Mouse (Mus musculus): ENCODE results near the gene Vars. TPM values are rescaled to one million over a fixed set of nuclear protein-coding genes. Genes with fewer than 3 reads are reported as not detected.
"Not testable (repeated sequence)": the region's sequence is repeated elsewhere in the genome, so short reads cannot be mapped to it uniquely, and the experiment has no call there.

Gene Vars
- polyA plus RNA-seq, 1 experiment from 2014 or later, result 132 TPM

DNA sequence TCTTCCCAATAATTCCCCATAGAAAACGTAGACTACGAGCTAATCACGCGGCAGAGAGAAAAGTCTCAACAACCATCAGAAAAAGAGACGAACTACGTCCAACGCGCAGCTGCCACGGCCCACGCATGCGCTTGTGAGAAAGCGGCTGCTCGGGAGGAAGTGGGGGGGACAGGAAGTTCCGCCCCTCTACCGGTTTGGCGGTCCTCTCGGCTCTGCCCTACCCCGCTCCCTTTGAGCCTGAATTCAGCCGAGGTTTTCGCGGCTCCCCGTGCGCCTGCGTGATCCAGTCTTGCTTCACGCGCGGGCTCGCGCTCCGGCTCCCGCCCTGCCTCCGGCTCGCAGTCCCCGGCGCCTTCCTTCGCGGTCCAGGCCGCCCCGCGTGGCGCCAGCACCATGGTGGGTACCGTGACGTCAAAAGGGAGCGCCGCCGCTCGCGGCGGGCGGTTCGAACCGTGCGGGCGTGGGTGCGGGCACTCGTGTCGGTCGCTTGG lies 19.1 kb upstream of the Vars start, which contains the start of gene Lsm2:
Gene Lsm2, plus strand, starts transcription at position 173 of the 491 bp plus-strand sequence.
- Histone ChIP-seq H3K27ac (ENCODE audit: low read length) (peak within 1 kb of the TSS; percentile 99), H3K9ac (replicated peaks; ENCODE audit: low read length) (peak within 1 kb of the TSS; percentile 96), H3K4me3 (ENCODE audit: low read length) (peak within 1 kb of the TSS; percentile 92), H3K36me3 (ENCODE audit: insufficient read depth, low read length) (peaks cover 17% of the 10 kb centered on the region), H3K9me3 (ENCODE audit: low read length) (no peaks in the 10 kb centered on the region), H3K4me2 (replicated peaks; ENCODE audit: low read depth, low read length) (peak within 1 kb of the TSS; percentile 82), H3K4me1 (ENCODE audit: insufficient read depth, low read length) (peaks cover 27% of the 10 kb centered on the region), H3K27me3 (ENCODE audit: insufficient read depth, low read length) (no peaks in the 10 kb centered on the region)
- ATAC-seq (ENCODE audit: low FRiP score, low TSS enrichment), result peak; percentile 94
- 0% methylated on average over 58 of the region's 58 CpGs for WGBS

- H3K4me2 ChIP-seq (replicated peaks; ENCODE audit: low read depth, low read length), result peak overlapping the region; percentile 82
- peak overlapping the region; percentile 96 for H3K9ac ChIP-seq (replicated peaks; ENCODE audit: low read length)
- peaks cover 17% of the 10 kb centered on the region for H3K36me3 ChIP-seq (ENCODE audit: insufficient read depth, low read length)
- no peak; the same call in 1 of the 2 replicates for ATAC-seq (ENCODE audit: low FRiP score, low TSS enrichment)
- no peaks in the 10 kb centered on the region for H3K9me3 ChIP-seq (ENCODE audit: low read length)
- H3K27me3 ChIP-seq (ENCODE audit: insufficient read depth, low read length), result no peaks in the 10 kb centered on the region
- H3K4me3 ChIP-seq (ENCODE audit: low read length), result peak overlapping the region; percentile 92
- WGBS, result 0% methylated on average over 15 of the region's 15 CpGs
- H3K4me1 ChIP-seq (ENCODE audit: insufficient read depth, low read length), result peaks cover 27% of the 10 kb centered on the region
- H3K27ac ChIP-seq (ENCODE audit: low read length), result peak overlapping the region; percentile 99
These were observed 18.5 kb upstream of the Vars start for GRCm38 (mm10) chr17:34982328-34982727.

DNA sequence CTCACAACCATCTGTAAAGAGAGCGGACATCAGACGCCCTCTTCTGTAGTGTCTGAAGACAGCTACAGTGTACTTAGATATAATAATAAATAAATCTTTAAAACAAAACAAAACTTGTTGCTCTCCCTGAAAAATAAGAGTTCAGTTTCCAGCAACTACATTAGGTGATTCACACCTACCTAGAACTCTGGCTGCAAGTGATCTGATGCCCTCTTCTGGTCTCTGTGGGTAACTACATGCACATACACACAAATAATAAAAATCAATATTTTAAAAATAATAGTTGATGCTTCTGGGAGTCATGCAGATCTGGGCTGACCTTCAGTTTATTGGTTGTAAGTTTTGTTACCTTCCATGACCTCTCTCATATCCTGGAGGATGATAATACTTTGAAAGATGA lies 16.6 kb upstream of the Vars start:
- no peaks in the 10 kb centered on the region for H3K9me3 ChIP-seq (ENCODE audit: low read length)
- no peak overlapping the region for H3K9ac ChIP-seq (replicated peaks; ENCODE audit: low read length)
- H3K4me2 ChIP-seq (replicated peaks; ENCODE audit: low read depth, low read length), result no peak overlapping the region
- H3K27me3 ChIP-seq (ENCODE audit: insufficient read depth, low read length), result no peaks in the 10 kb centered on the region
- peaks cover 27% of the 10 kb centered on the region for H3K4me1 ChIP-seq (ENCODE audit: insufficient read depth, low read length)
- H3K27ac ChIP-seq (ENCODE audit: low read length), result no peak overlapping the region
- ATAC-seq (ENCODE audit: low FRiP score, low TSS enrichment), result no peak
- peaks cover 22% of the 10 kb centered on the region for H3K36me3 ChIP-seq (ENCODE audit: insufficient read depth, low read length)
- 67% methylated on average over 2 of the region's 2 CpGs for WGBS
- H3K4me3 ChIP-seq (ENCODE audit: low read length), result no peak overlapping the region

DNA sequence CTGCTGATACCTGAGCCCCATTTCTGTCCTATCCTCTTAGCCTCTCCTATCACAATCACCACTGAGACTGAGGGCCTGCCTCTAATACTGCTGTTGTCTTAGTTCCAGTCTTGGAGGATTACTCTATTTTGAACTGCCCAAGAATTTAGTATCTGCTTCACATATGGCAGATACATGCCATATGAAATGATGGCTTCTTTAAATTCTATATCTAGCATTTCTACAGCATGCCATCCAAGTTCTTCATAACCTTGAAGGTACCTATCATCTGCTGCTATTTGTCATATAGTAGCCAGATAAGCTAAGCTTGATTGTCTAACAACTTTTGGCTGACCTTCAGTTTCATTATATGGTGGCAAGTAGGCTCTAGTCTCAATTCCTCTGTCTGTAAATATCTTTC lies 6.0 kb upstream of the Vars start:
- H3K4me1 ChIP-seq (ENCODE audit: insufficient read depth, low read length), result peaks cover 12% of the 10 kb centered on the region
- peaks cover 39% of the 10 kb centered on the region for H3K36me3 ChIP-seq (ENCODE audit: insufficient read depth, low read length)
- H3K4me2 ChIP-seq (replicated peaks; ENCODE audit: low read depth, low read length), result no peak overlapping the region
- peaks cover 3% of the 10 kb centered on the region; the same call in 1 of the 2 replicates for H3K9me3 ChIP-seq (ENCODE audit: low read length)
- H3K27me3 ChIP-seq (ENCODE audit: insufficient read depth, low read length), result no peaks in the 10 kb centered on the region
- no peak overlapping the region for H3K4me3 ChIP-seq (ENCODE audit: low read length)
- H3K27ac ChIP-seq (ENCODE audit: low read length), result no peak overlapping the region
- no peak overlapping the region for H3K9ac ChIP-seq (replicated peaks; ENCODE audit: low read length)
- no peak for ATAC-seq (ENCODE audit: low FRiP score, low TSS enrichment)

DNA sequence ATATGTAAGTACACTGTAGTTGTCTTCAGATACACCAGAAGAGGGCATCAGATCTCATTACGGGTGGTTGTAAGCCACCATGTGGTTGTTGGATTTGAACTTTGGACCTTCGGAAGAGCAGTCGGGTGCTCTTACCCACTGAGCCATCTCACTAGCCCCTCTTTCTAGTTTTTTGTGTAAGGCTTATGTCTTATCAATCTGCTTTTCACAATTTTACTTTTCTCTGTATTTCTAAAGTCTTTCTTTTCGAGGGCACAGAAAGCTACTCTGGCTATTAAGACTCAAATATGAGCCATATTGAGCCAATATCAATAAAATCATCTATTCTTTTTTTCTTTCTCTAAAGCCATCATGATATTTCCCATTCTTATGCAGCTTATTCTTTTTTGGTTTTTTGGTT lies 5.6 kb upstream of the Vars start:
- not testable (repeated sequence) for H3K9me3 ChIP-seq (ENCODE audit: low read length); H3K4me2 ChIP-seq (replicated peaks; ENCODE audit: low read depth, low read length); H3K9ac ChIP-seq (replicated peaks; ENCODE audit: low read length); ATAC-seq (ENCODE audit: low FRiP score, low TSS enrichment); H3K27me3 ChIP-seq (ENCODE audit: insufficient read depth, low read length); H3K4me3 ChIP-seq (ENCODE audit: low read length); H3K27ac ChIP-seq (ENCODE audit: low read length)
- peaks cover 17% of the 10 kb centered on the region for H3K4me1 ChIP-seq (ENCODE audit: insufficient read depth, low read length)
- 83% methylated on average over 4 of the region's 4 CpGs for WGBS
- H3K36me3 ChIP-seq (ENCODE audit: insufficient read depth, low read length), result peaks cover 37% of the 10 kb centered on the region

GRCm38 (mm10) chr17:34995927-34996326 lies 4.9 kb upstream of the Vars start:
- H3K4me2 ChIP-seq (replicated peaks; ENCODE audit: low read depth, low read length); H3K9ac ChIP-seq (replicated peaks; ENCODE audit: low read length); H3K9me3 ChIP-seq (ENCODE audit: low read length); H3K4me3 ChIP-seq (ENCODE audit: low read length); H3K27me3 ChIP-seq (ENCODE audit: insufficient read depth, low read length); H3K27ac ChIP-seq (ENCODE audit: low read length); ATAC-seq (ENCODE audit: low FRiP score, low TSS enrichment): not testable (repeated sequence)
- Histone ChIP-seq H3K4me1 (ENCODE audit: insufficient read depth, low read length) (peaks cover 17% of the 10 kb centered on the region), H3K36me3 (ENCODE audit: insufficient read depth, low read length) (peaks cover 30% of the 10 kb centered on the region)
- 89% methylated on average over 4 of the region's 4 CpGs for WGBS

DNA sequence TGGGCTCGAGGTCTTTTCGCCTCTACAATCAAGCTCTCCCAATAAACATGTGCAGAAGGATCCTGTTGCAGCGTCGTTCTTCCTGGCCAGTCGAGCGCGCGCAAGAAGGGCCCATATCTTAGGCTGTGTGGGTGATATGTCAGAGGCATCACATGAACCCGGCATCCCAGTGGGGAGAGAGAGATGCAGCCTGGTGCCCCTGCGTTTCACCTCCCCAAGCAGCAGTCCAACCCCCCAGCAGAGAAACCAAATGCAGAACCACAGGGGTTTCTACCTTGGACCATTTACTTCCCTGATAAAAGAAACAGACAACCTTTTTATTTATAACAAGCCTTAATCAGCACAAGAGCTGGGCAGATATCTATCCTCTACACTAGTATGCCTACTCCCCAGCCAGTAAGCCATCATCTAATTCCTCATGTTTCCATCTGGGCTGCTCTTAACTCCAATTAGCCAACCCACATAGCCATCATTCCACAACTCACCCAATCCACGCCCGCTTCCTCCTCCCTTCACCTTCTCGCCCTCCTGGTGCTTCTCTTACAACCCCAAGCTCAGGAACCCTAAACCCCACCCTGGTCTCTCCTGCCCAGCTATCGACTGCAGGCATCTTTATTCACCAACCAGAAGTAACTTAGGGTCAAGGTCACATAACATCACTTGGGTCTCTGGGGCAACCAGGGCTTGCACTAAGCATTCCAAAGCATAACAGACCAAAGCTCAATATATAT lies 4.2 kb upstream of the Vars start:
- peak overlapping the region; percentile 29; the same call in 1 of the 2 replicates for H3K4me2 ChIP-seq (replicated peaks; ENCODE audit: low read depth, low read length)
- 0 out of 2 replicates have a peak overlapping the region, but pooled peaks have one; percentile 10 for H3K4me3 ChIP-seq (ENCODE audit: low read length)
- H3K27ac ChIP-seq (ENCODE audit: low read length), result no peak overlapping the region
- ATAC-seq (ENCODE audit: low FRiP score, low TSS enrichment), result no peak
- no peaks in the 10 kb centered on the region for H3K27me3 ChIP-seq (ENCODE audit: insufficient read depth, low read length)
- peaks cover 17% of the 10 kb centered on the region for H3K4me1 ChIP-seq (ENCODE audit: insufficient read depth, low read length)
- H3K36me3 ChIP-seq (ENCODE audit: insufficient read depth, low read length), result peaks cover 24% of the 10 kb centered on the region
- peaks cover 3% of the 10 kb centered on the region; the same call in 1 of the 2 replicates for H3K9me3 ChIP-seq (ENCODE audit: low read length)
- H3K9ac ChIP-seq (replicated peaks; ENCODE audit: low read length), result 0 out of 2 replicates have a peak overlapping the region, but pooled peaks have one; percentile 8
- 85% methylated on average over 12 of the region's 14 CpGs for WGBS

- Histone ChIP-seq H3K9ac (replicated peaks; ENCODE audit: low read length) (no peak overlapping the region), H3K4me1 (ENCODE audit: insufficient read depth, low read length) (peaks cover 19% of the 10 kb centered on the region), H3K4me2 (replicated peaks; ENCODE audit: low read depth, low read length) (peak overlapping the region; percentile 29; the same call in 1 of the 2 replicates), H3K4me3 (ENCODE audit: low read length) (no peak overlapping the region), H3K27ac (ENCODE audit: low read length) (no peak overlapping the region), H3K9me3 (ENCODE audit: low read length) (peaks cover 3% of the 10 kb centered on the region; the same call in 1 of the 2 replicates), H3K27me3 (ENCODE audit: insufficient read depth, low read length) (no peaks in the 10 kb centered on the region), H3K36me3 (ENCODE audit: insufficient read depth, low read length) (peaks cover 24% of the 10 kb centered on the region)
- 93% methylated on average over 5 of the region's 5 CpGs for WGBS
- ATAC-seq (ENCODE audit: low FRiP score, low TSS enrichment), result no peak
These were observed 3.7 kb upstream of the Vars start for GRCm38 (mm10) chr17:34997142-34997483.

DNA sequence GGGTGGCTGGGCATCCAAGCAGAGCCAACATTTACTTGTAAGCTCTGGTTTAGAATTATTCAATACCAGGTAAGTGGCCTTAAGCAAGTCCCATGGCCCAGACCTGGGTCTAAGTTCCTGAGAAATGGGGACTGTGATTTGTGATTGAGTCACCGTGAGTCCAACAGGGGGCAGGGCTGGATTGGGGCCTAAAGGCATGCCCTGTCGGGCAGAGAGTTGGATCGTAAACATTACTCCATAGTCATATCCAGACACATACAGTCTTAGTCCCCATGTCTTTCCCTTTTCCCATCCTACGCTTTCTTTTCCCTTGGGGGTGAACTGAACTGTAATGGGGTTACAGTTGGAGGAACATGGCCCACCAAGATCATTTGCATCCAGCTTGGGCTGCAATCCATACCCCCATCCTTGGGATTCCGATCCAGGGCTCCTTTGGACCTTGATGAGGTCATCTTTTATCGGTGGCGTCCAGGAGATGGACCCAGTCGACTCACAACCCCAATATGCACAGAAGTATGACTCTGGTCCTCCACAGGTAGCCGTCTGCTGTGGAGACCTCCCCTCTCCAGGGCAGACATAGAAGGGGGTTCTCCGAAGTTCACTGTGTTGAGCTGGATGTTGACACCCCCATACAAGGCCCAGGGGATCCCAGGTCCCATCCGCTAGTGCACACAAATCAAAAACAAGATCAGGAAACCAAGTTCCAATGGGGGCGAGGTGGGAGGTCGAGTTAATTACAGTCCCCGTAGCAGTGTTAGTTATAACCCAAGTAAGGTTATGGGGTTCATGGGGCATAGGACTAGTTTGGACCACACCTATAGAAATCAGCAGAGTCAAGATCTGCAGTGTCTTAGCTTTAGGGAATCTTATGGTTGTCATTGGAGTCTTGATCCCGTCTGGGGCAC lies 2.0 kb upstream of the Vars start:
- peak overlapping the region; percentile 100 for H3K4me2 ChIP-seq (replicated peaks; ENCODE audit: low read depth, low read length)

More for the DNA sequence above, 2.0 kb upstream of the Vars start:
- Histone ChIP-seq H3K27ac (ENCODE audit: low read length) (no peak overlapping the region), H3K9me3 (ENCODE audit: low read length) (peaks cover 3% of the 10 kb centered on the region; the same call in 1 of the 2 replicates), H3K4me3 (ENCODE audit: low read length) (peak overlapping the region; percentile 46), H3K27me3 (ENCODE audit: insufficient read depth, low read length) (no peaks in the 10 kb centered on the region), H3K36me3 (ENCODE audit: insufficient read depth, low read length) (peaks cover 24% of the 10 kb centered on the region), H3K9ac (replicated peaks; ENCODE audit: low read length) (peak overlapping the region; percentile 80; the same call in 1 of the 2 replicates), H3K4me1 (ENCODE audit: insufficient read depth, low read length) (peaks cover 34% of the 10 kb centered on the region)
- 91% methylated on average over 15 of the region's 15 CpGs for WGBS
- no peak for ATAC-seq (ENCODE audit: low FRiP score, low TSS enrichment)

Data from kidney, embryonic 16.5 days (tissue).